Mouse (Mus musculus): Measurements from ENCODE around the gene Ltbp1. TPM values are rescaled to one million over a fixed set of nuclear protein-coding genes. Genes with fewer than 3 reads are reported as not detected.

The Ltbp1 gene
- polyA plus RNA-seq, 1 experiment = 27.7 TPM

- 73% methylated on average over 3 of the region's 3 CpGs for WGBS
These were observed 223.0 kb downstream of the Ltbp1 start for GRCm38 (mm10) chr17:75228321-75228720.

DNA sequence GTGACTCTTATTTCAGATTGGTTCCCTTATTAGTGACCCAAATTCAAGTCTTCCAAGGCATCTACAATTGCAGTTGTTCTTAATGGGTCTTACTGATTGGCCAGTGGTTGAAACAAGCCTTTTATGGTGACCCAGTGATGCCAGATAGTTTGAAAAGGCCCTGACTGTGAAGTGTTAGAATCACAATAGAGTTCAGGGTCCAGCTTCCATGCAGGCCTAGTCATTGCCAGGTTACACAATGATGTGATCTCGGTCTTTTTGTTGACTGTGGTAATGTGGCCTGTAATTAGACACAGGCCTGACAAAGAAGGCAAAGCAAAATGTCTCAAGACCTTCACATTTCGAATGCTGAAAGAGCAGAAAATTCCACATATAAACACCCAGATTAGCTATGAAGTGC, 227.8 kb downstream of the Ltbp1 start:
- H3K4me1 ChIP-seq (ENCODE audit: control insufficient read depth, insufficient read depth, low read length) = no peaks in the 10 kb centered on the region
- TF ChIP-seq POLR2A (IDR thresholded peaks at IDR 0.05; ENCODE audit: borderline replicate concordance, extremely low read depth, low read depth, low read length) (no peak), CTCF (IDR thresholded peaks at IDR 0.05; ENCODE audit: insufficient read depth, low read length) (no peak)
- WGBS = 65% methylated on average over 2 of the region's 2 CpGs
- DNase-seq = no peak
- H3K4me3 ChIP-seq (replicated peaks; ENCODE audit: extremely low read depth, low read depth, low read length) = no peak overlapping the region

More at GRCm38 (mm10) chr17:75228321-75228720, 223.0 kb downstream of the Ltbp1 start:
- no peaks in the 10 kb centered on the region for H3K4me1 ChIP-seq (ENCODE audit: control insufficient read depth, insufficient read depth, low read length)
- DNase-seq = no peak
- no peak overlapping the region for H3K4me3 ChIP-seq (replicated peaks; ENCODE audit: extremely low read depth, low read depth, low read length)
- no peak for TF ChIP-seq CTCF (IDR thresholded peaks at IDR 0.05; ENCODE audit: insufficient read depth, low read length)
- no peak for TF ChIP-seq POLR2A (IDR thresholded peaks at IDR 0.05; ENCODE audit: borderline replicate concordance, extremely low read depth, low read depth, low read length)

- no peak for TF ChIP-seq CTCF (IDR thresholded peaks at IDR 0.05; ENCODE audit: insufficient read depth, low read length)
- TF ChIP-seq POLR2A (IDR thresholded peaks at IDR 0.05; ENCODE audit: borderline replicate concordance, extremely low read depth, low read depth, low read length) = no peak
- 64% methylated on average over 4 of the region's 4 CpGs for WGBS
- no peak overlapping the region for H3K4me3 ChIP-seq (replicated peaks; ENCODE audit: extremely low read depth, low read depth, low read length)
- DNase-seq = no peak
- H3K4me1 ChIP-seq (ENCODE audit: control insufficient read depth, insufficient read depth, low read length) = no peaks in the 10 kb centered on the region
These were observed 228.6 kb downstream of the Ltbp1 start for GRCm38 (mm10) chr17:75233923-75234322.

DNA sequence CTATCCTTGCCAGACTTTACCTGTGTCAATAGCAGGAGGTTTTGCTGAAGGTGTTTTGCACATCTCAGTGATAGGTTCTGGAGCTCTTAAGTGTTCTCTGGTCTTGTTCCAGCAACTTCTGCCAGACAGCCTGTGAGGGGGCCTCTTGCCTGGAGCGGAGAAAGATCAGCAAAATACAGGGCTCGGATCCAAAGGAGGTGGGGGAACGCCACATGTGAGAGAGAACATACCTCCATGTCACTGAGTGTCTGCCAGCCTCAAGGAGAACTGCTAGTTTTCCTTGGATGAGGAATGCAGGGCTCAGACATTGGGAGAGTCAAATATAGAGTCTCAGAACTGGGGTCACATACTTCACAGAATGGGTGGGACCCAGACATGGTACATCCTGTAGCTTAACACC, 230.4 kb downstream of the Ltbp1 start:
- Histone ChIP-seq H3K4me1 (ENCODE audit: control insufficient read depth, insufficient read depth, low read length) (no peaks in the 10 kb centered on the region), H3K4me3 (replicated peaks; ENCODE audit: extremely low read depth, low read depth, low read length) (no peak overlapping the region)
- TF ChIP-seq POLR2A (IDR thresholded peaks at IDR 0.05; ENCODE audit: borderline replicate concordance, extremely low read depth, low read depth, low read length) = no peak
- TF ChIP-seq CTCF (IDR thresholded peaks at IDR 0.05; ENCODE audit: insufficient read depth, low read length) = no peak
- WGBS = 69% methylated on average over 3 of the region's 3 CpGs
- no peak for DNase-seq

DNA sequence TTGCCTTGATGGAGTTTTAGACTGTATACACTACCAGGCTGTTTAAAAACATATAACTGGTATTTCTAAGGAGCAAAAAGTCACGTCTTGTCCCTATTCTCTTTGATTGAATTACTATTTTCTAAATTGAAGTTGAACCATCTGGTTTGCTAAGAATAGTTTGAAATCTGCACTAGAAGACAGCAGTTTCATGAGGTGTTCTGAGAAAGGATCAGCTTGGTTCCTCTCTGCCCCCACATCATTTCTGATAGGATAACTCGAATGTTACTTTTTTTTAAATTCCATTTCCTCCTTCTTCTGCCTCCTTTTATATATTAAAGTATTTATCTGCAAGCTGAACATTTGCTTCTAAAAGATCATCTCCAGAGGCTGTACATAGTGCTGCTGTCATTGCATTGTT, 231.2 kb downstream of the Ltbp1 start:
- TF ChIP-seq POLR2A (IDR thresholded peaks at IDR 0.05; ENCODE audit: borderline replicate concordance, extremely low read depth, low read depth, low read length) (no peak), CTCF (IDR thresholded peaks at IDR 0.05; ENCODE audit: insufficient read depth, low read length) (no peak)
- 64% methylated on average over 2 of the region's 2 CpGs for WGBS
- H3K4me1 ChIP-seq (ENCODE audit: control insufficient read depth, insufficient read depth, low read length) = no peaks in the 10 kb centered on the region
- DNase-seq = no peak
- no peak overlapping the region for H3K4me3 ChIP-seq (replicated peaks; ENCODE audit: extremely low read depth, low read depth, low read length)

DNA sequence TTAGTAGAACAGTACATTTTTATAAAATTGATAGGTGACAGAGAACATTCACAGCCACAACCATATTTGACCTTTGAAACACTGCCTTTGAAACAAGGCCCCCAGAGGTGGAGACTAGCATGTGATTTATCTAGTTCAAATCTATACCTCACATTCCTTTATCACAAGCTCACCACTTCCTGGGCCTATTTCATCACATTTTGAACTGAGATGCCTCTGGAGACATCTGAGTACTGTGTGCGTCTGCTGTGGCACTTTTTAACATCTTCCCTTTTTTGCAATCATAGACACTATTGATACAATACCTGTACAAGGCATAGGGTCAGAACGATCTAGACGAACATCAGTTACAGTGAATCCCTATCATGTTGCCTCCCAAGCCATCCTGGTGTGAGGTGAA, 232.1 kb downstream of the Ltbp1 start:
- Histone ChIP-seq H3K4me1 (ENCODE audit: control insufficient read depth, insufficient read depth, low read length) (no peaks in the 10 kb centered on the region), H3K4me3 (replicated peaks; ENCODE audit: extremely low read depth, low read depth, low read length) (no peak overlapping the region)
- TF ChIP-seq POLR2A (IDR thresholded peaks at IDR 0.05; ENCODE audit: borderline replicate concordance, extremely low read depth, low read depth, low read length) = no peak
- TF ChIP-seq CTCF (IDR thresholded peaks at IDR 0.05; ENCODE audit: insufficient read depth, low read length) = no peak
- 92% methylated on average over 3 of the region's 3 CpGs for WGBS
- no peak for DNase-seq

GRCm38 (mm10) chr17:75238655-75239054, 233.3 kb downstream of the Ltbp1 start:
- 96% methylated on average over 2 of the region's 2 CpGs for WGBS
- Histone ChIP-seq H3K4me1 (ENCODE audit: control insufficient read depth, insufficient read depth, low read length) (no peaks in the 10 kb centered on the region), H3K4me3 (replicated peaks; ENCODE audit: extremely low read depth, low read depth, low read length) (no peak overlapping the region)
- DNase-seq = no peak
- TF ChIP-seq CTCF (IDR thresholded peaks at IDR 0.05; ENCODE audit: insufficient read depth, low read length) (no peak), POLR2A (IDR thresholded peaks at IDR 0.05; ENCODE audit: borderline replicate concordance, extremely low read depth, low read depth, low read length) (no peak)

GRCm38 (mm10) chr17:75239545-75239944, 234.2 kb downstream of the Ltbp1 start:
- 68% methylated on average over 3 of the region's 3 CpGs for WGBS
- no peak for DNase-seq
- TF ChIP-seq POLR2A (IDR thresholded peaks at IDR 0.05; ENCODE audit: borderline replicate concordance, extremely low read depth, low read depth, low read length) (no peak), CTCF (IDR thresholded peaks at IDR 0.05; ENCODE audit: insufficient read depth, low read length) (no peak)
- Histone ChIP-seq H3K4me3 (replicated peaks; ENCODE audit: extremely low read depth, low read depth, low read length) (no peak overlapping the region), H3K4me1 (ENCODE audit: control insufficient read depth, insufficient read depth, low read length) (no peaks in the 10 kb centered on the region)

- no peak for DNase-seq
- TF ChIP-seq POLR2A (IDR thresholded peaks at IDR 0.05; ENCODE audit: borderline replicate concordance, extremely low read depth, low read depth, low read length) (no peak), CTCF (IDR thresholded peaks at IDR 0.05; ENCODE audit: insufficient read depth, low read length) (no peak)
- no peaks in the 10 kb centered on the region for H3K4me1 ChIP-seq (ENCODE audit: control insufficient read depth, insufficient read depth, low read length)
- no peak overlapping the region for H3K4me3 ChIP-seq (replicated peaks; ENCODE audit: extremely low read depth, low read depth, low read length)
- WGBS = 83% methylated on average over 1 of the region's 1 CpGs
These were observed 236.7 kb downstream of the Ltbp1 start for GRCm38 (mm10) chr17:75242086-75242485.

DNA sequence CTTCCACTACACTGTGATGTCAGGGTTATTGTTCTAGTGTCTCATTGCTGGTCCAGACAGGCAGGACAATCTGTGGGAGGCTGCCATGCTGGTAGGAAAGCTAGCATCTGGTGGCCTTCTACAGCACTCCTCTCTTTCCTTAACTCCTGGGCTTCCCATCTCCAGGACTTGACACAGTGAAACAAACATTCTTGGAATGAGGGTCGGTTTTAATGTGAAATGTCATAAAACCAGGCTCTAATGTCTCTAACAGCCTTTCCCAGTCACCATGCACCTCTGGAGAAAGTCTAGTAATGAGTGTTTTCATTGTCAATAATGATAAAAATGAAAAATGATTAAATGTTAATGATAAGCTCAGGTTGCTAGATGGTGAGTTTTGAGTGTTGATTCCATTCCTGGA, 237.9 kb downstream of the Ltbp1 start:
- DNase-seq = no peak
- WGBS = 42% methylated on average over 1 of the region's 1 CpGs
- TF ChIP-seq CTCF (IDR thresholded peaks at IDR 0.05; ENCODE audit: insufficient read depth, low read length) = no peak
- TF ChIP-seq POLR2A (IDR thresholded peaks at IDR 0.05; ENCODE audit: borderline replicate concordance, extremely low read depth, low read depth, low read length) = no peak
- H3K4me3 ChIP-seq (replicated peaks; ENCODE audit: extremely low read depth, low read depth, low read length) = no peak overlapping the region
- no peaks in the 10 kb centered on the region for H3K4me1 ChIP-seq (ENCODE audit: control insufficient read depth, insufficient read depth, low read length)
